Mouse (Mus musculus): ENCODE measurements around the gene Mical2. TPM values are rescaled to one million over a fixed set of nuclear protein-coding genes. Genes with fewer than 3 reads are reported as not detected.

Gene Mical2
- total and polyA plus RNA-seq, 3 experiments, result not detected

GRCm38 (mm10) chr7:112301052-112301451 is 75.4 kb downstream of the Mical2 start:
- Histone ChIP-seq H3K27ac (ENCODE audit: control insufficient read depth, low read depth, low read length) (no peak overlapping the region), H3K36me3 (ENCODE audit: control insufficient read depth in 1 of 2, insufficient read depth in 2 of 2, low read length in 2 of 2) (no peaks in the 10 kb centered on the region), H3K4me3 (ENCODE audit: control insufficient read depth in 1 of 2, insufficient read depth in 1 of 2, low read depth in 2 of 2, low read length in 2 of 2) (no peak overlapping the region), H3K9me3 (replicated peaks; ENCODE audit: insufficient read depth, low read length) (no peaks in the 10 kb centered on the region), H3K79me2 (ENCODE audit: control insufficient read depth, insufficient read depth, low read length, poor library complexity) (no peaks in the 10 kb centered on the region), H3K4me1 (ENCODE audit: control insufficient read depth in 1 of 2, insufficient read depth in 2 of 2, low read length in 2 of 2) (no peaks in the 10 kb centered on the region), H3K9ac (ENCODE audit: control insufficient read depth, low read depth, low read length, poor library complexity, severe bottlenecking) (no peak overlapping the region), H3K27me3 (ENCODE audit: control insufficient read depth in 1 of 2, insufficient read depth in 2 of 2, low read length in 2 of 2) (no peaks in the 10 kb centered on the region)
- DNase-seq (ENCODE audit: low read depth, low spot score), result no peak
- TF ChIP-seq CHD1 (IDR thresholded peaks at IDR 0.05; ENCODE audit: low read depth, low read length) (no peak), TAL1 (IDR thresholded peaks at IDR 0.05; ENCODE audit: low read length) (no peak), KAT2A (conservative IDR thresholded peaks at IDR 0.05; ENCODE audit: low read depth, low read length) (no peak), USF2 (IDR thresholded peaks at IDR 0.05; ENCODE audit: borderline replicate concordance in 1 of 2, insufficient read depth in 1 of 2, low read depth in 1 of 2, low read length in 2 of 2) (no peak), TCF12 (IDR thresholded peaks at IDR 0.05; ENCODE audit: low read depth, low read length) (no peak), USF1 (IDR thresholded peaks at IDR 0.05; ENCODE audit: low read depth, low read length) (no peak), MYC (IDR thresholded peaks at IDR 0.05; ENCODE audit: low read depth, low read length) (no peak), CHD2 (IDR thresholded peaks at IDR 0.05; ENCODE audit: low read length) (no peak), NELFE (IDR thresholded peaks at IDR 0.05; ENCODE audit: low read depth, low read length) (no peak)

GRCm38 (mm10) chr7:112304382-112304781 is 78.7 kb downstream of the Mical2 start:
- H3K27me3 ChIP-seq (ENCODE audit: control insufficient read depth in 1 of 2, insufficient read depth in 2 of 2, low read length in 2 of 2), result no peaks in the 10 kb centered on the region
- no peak overlapping the region for H3K4me3 ChIP-seq (ENCODE audit: control insufficient read depth in 1 of 2, insufficient read depth in 1 of 2, low read depth in 2 of 2, low read length in 2 of 2)
- no peak for TF ChIP-seq POLR2AphosphoS2 (IDR thresholded peaks at IDR 0.05; ENCODE audit: low read length)
- TF ChIP-seq POLR2A (IDR thresholded peaks at IDR 0.05; ENCODE audit: control insufficient read depth in 1 of 2, insufficient read depth in 1 of 2, low read depth in 1 of 2, low read length in 2 of 2, poor library complexity in 1 of 2), result no peak
- no peak for TF ChIP-seq USF1 (IDR thresholded peaks at IDR 0.05; ENCODE audit: low read depth, low read length)
- no peak for TF ChIP-seq MAZ (IDR thresholded peaks at IDR 0.05; ENCODE audit: low read depth, low read length)
- no peak for TF ChIP-seq UBTF (IDR thresholded peaks at IDR 0.05; ENCODE audit: borderline replicate concordance, insufficient read depth, low read depth, low read length)
- no peak for TF ChIP-seq ETS1 (IDR thresholded peaks at IDR 0.05; ENCODE audit: low read depth, low read length)
- no peak overlapping the region for H3K27ac ChIP-seq (ENCODE audit: control insufficient read depth, low read depth, low read length)
- DNase-seq (ENCODE audit: low read depth, low spot score), result no peak
- no peaks in the 10 kb centered on the region for H3K4me1 ChIP-seq (ENCODE audit: control insufficient read depth in 1 of 2, insufficient read depth in 2 of 2, low read length in 2 of 2)
- no peaks in the 10 kb centered on the region for H3K9me3 ChIP-seq (replicated peaks; ENCODE audit: insufficient read depth, low read length)
- no peaks in the 10 kb centered on the region for H3K79me2 ChIP-seq (ENCODE audit: control insufficient read depth, insufficient read depth, low read length, poor library complexity)
- no peak overlapping the region for H3K9ac ChIP-seq (ENCODE audit: control insufficient read depth, low read depth, low read length, poor library complexity, severe bottlenecking)
- no peaks in the 10 kb centered on the region for H3K36me3 ChIP-seq (ENCODE audit: control insufficient read depth in 1 of 2, insufficient read depth in 2 of 2, low read length in 2 of 2)

- DNase-seq (ENCODE audit: low read depth, low spot score), result no peak
- Histone ChIP-seq H3K4me3 (ENCODE audit: control insufficient read depth in 1 of 2, insufficient read depth in 1 of 2, low read depth in 2 of 2, low read length in 2 of 2) (no peak overlapping the region), H3K9ac (ENCODE audit: control insufficient read depth, low read depth, low read length, poor library complexity, severe bottlenecking) (no peak overlapping the region), H3K4me1 (ENCODE audit: control insufficient read depth in 1 of 2, insufficient read depth in 2 of 2, low read length in 2 of 2) (no peaks in the 10 kb centered on the region), H3K79me2 (ENCODE audit: control insufficient read depth, insufficient read depth, low read length, poor library complexity) (no peaks in the 10 kb centered on the region), H3K27me3 (ENCODE audit: control insufficient read depth in 1 of 2, insufficient read depth in 2 of 2, low read length in 2 of 2) (no peaks in the 10 kb centered on the region), H3K27ac (ENCODE audit: control insufficient read depth, low read depth, low read length) (no peak overlapping the region), H3K9me3 (replicated peaks; ENCODE audit: insufficient read depth, low read length) (no peaks in the 10 kb centered on the region), H3K36me3 (ENCODE audit: control insufficient read depth in 1 of 2, insufficient read depth in 2 of 2, low read length in 2 of 2) (no peaks in the 10 kb centered on the region)
- TF ChIP-seq MAX (IDR thresholded peaks at IDR 0.05; ENCODE audit: low read length) (no peak), MYC (IDR thresholded peaks at IDR 0.05; ENCODE audit: low read depth, low read length) (no peak), ELF1 (IDR thresholded peaks at IDR 0.05; ENCODE audit: low read depth, low read length) (no peak), MEF2A (IDR thresholded peaks at IDR 0.05; ENCODE audit: extremely low read depth, insufficient replicate concordance, low read depth, low read length, poor library complexity, severe bottlenecking) (no peak), ZNF384 (IDR thresholded peaks at IDR 0.05; ENCODE audit: low read depth, low read length) (no peak)
Observed at GRCm38 (mm10) chr7:112309289-112310016, 83.8 kb downstream of the Mical2 start.
